Mouse (Mus musculus) limb, embryonic 14.5 days (tissue): ENCODE measurements around the gene Aldob. TPM values are rescaled to one million over a fixed set of nuclear protein-coding genes. Genes with fewer than 3 reads are reported as not detected.
A peak's percentile ranks its signal among the peaks of the same experiment; 100 is the strongest.

Experiments
- ATAC-seq: fragments of 200-750 bp; cut with Nextera tagmentation; 2 replicates; pipeline ENCODE4 v1.8.0; 2017; ENCODE audit warnings: low read depth, moderate number of reproducible peaks, moderate TSS enrichment; ENCODE audit not compliant: low FRiP score
- DNase-seq: peaks from one replicate; pipeline ENCODE4 v3.0.0-alpha.2; 2015; ENCODE audit warnings: low spot score
- H3K27ac ChIP-seq: fragments of 300-500 bp; sonication (generic); replicated peaks from 2 replicates; pipeline ENCODE4 v1.5.1; 2014; ENCODE audit warnings: low read depth, mild to moderate bottlenecking, low read length, moderate library complexity, mixed read lengths
- H3K27me3 ChIP-seq: fragments of 300-500 bp; sonication (generic); 2 replicates; pipeline ENCODE4 v1.6.1; 2014; ENCODE audit warnings: low read length, mixed read lengths; ENCODE audit not compliant: control insufficient read depth, insufficient read depth
- H3K36me3 ChIP-seq: fragments of 300-500 bp; sonication (generic); 2 replicates; pipeline ENCODE4 v1.6.1; 2014; ENCODE audit warnings: mild to moderate bottlenecking, low read length, moderate library complexity, mixed read lengths; ENCODE audit not compliant: control insufficient read depth, insufficient read depth
- H3K4me1 ChIP-seq: fragments of 300-500 bp; sonication (generic); 2 replicates; pipeline ENCODE4 v1.6.1; 2014; ENCODE audit warnings: antibody characterized with exemption, low read length, mixed read lengths; ENCODE audit not compliant: control insufficient read depth, insufficient read depth
- H3K4me2 ChIP-seq: fragments of 300-500 bp; sonication (generic); replicated peaks from 2 replicates; pipeline ENCODE4 v1.6.1; 2014; ENCODE audit warnings: low read depth, mild to moderate bottlenecking, low read length, moderate library complexity; ENCODE audit not compliant: severe bottlenecking
- H3K4me3 ChIP-seq: fragments of 300-500 bp; sonication (generic); replicated peaks from 2 replicates; pipeline ENCODE4 v1.5.1; 2014; ENCODE audit warnings: low read length
- H3K9ac ChIP-seq: fragments of 300-500 bp; sonication (generic); 2 replicates; pipeline ENCODE4 v1.6.1; 2014; ENCODE audit warnings: mild to moderate bottlenecking, low read depth, low read length, moderate library complexity; ENCODE audit not compliant: severe bottlenecking
- H3K9me3 ChIP-seq: fragments of 300-500 bp; sonication (generic); 2 replicates; pipeline ENCODE4 v1.6.1; 2016; ENCODE audit warnings: low read length; ENCODE audit not compliant: control insufficient read depth
- POLR2A ChIP-seq: fragments of 200-500 bp; IDR thresholded peaks from 2 replicates; pipeline ENCODE4 v1.8.0; 2012; ENCODE audit warnings: inconsistent platforms, mild to moderate bottlenecking, moderate library complexity, borderline replicate concordance; ENCODE audit not compliant: insufficient read depth, insufficient read length; ENCODE audit errors: extremely low read depth
- WGBS: fragments of 180-500 bp; shearing (Covaris S2); extraction: QIAGEN DNeasy Blood & Tissue Kit; methylation state at CpG from one replicate; pipeline ENCODE4 v1.1.7; 2014; 5-methylcytosine and 5-hydroxymethylcytosine counted together
- polyA plus RNA-seq, 2 experiments: library from polyadenylated mRNA; depleted of rRNA in 1 of 2; stranded (reverse) in 1 of 2; unstranded in 1 of 2; fragments of >200 nt; fragmentation: Nextera tagmentation in 1 of 2; extraction: Ambion mirVana in 1 of 2; gene quantifications; 2 replicates each; pipeline versions ENCODE4 v1.2.1 to v1.2.3; 2012 to 2014

Aldob gene
- polyA plus RNA-seq, 2 experiments = 0.25 TPM; not detected in 1

DNA sequence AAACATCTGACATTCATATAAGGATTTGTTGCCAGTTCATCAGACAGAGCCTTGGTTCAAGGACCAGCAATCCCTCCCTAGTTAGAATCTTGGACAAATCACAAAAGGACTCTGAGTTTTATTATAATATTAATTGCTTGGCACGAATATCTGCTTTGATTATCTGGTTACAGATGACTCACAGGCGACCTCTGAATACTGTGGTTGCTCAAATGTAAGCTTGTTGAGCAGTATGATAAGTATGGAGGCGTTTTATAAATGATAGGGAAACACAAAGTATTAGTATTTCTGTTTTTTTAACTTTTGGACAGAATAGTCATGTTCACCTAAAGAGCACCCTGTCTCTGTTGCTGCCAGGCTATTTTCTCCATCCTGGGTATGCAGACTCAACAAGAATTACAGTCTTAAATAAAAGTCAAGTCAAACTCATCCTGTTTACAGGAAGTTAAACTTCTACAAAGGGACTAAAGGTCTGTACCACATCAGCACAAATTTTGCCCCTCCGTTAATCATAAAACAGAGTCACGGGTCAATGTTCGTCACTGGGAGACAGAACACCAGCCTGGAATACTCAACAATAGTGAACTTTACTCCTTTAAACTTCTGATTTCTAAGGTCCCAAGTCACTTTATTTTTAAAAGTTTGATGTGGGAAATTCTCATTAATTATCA is 2.3 kb downstream of the Aldob start:
- Histone ChIP-seq H3K27me3 (no peaks in the 10 kb centered on the region), H3K4me2 (no peak overlapping the region), H3K36me3 (no peaks in the 10 kb centered on the region), H3K27ac (no peak overlapping the region), H3K4me1 (no peaks in the 10 kb centered on the region), H3K9ac (no peak overlapping the region), H3K4me3 (no peak overlapping the region), H3K9me3 (no peaks in the 10 kb centered on the region)
- no peak for ATAC-seq
- whole genome bisulfite sequencing = 70% methylated on average over 6 of the region's 6 CpGs
- no peak for DNase-seq
- no peak for TF ChIP-seq POLR2A

DNA sequence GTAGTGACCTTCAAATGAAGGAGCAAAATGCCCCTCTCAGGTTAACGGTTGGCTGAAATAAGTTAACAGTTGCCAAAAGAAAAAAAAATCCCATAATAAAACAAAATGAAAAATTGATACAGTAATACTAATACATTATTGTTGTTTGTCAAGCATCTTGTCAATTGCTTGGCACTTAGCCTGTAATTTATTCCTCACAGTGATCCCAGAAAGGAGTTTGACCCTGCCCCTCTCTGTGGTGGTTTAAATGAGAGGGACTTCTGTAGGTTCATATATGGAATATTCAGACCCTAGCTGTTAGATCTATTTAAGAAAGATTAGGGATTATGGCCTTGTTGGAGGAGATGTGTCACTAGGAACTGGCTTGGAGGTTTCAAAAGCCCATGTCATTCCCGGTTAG is 3.3 kb downstream of the Aldob start:
- no peaks in the 10 kb centered on the region for H3K4me1 ChIP-seq
- no peaks in the 10 kb centered on the region for H3K9me3 ChIP-seq
- H3K4me2 ChIP-seq = no peak overlapping the region
- 89% methylated on average over 2 of the region's 2 CpGs for WGBS
- H3K9ac ChIP-seq = no peak overlapping the region
- H3K27me3 ChIP-seq = no peaks in the 10 kb centered on the region
- ATAC-seq = no peak
- no peak for DNase-seq
- no peak for TF ChIP-seq POLR2A
- H3K36me3 ChIP-seq = no peaks in the 10 kb centered on the region
- no peak overlapping the region for H3K27ac ChIP-seq
- H3K4me3 ChIP-seq = no peak overlapping the region

GRCm38 (mm10) chr4:49540966-49541365 is 8.4 kb downstream of the Aldob start:
- H3K36me3 ChIP-seq = no peaks in the 10 kb centered on the region
- H3K9ac ChIP-seq = no peak overlapping the region
- no peak for TF ChIP-seq POLR2A
- no peak overlapping the region for H3K27ac ChIP-seq
- no peak for ATAC-seq
- no peak for DNase-seq
- H3K4me3 ChIP-seq = no peak overlapping the region
- H3K4me2 ChIP-seq = no peak overlapping the region
- no peaks in the 10 kb centered on the region for H3K9me3 ChIP-seq
- H3K27me3 ChIP-seq = no peaks in the 10 kb centered on the region
- H3K4me1 ChIP-seq = no peaks in the 10 kb centered on the region
- 65% methylated on average over 3 of the region's 3 CpGs for WGBS

DNA sequence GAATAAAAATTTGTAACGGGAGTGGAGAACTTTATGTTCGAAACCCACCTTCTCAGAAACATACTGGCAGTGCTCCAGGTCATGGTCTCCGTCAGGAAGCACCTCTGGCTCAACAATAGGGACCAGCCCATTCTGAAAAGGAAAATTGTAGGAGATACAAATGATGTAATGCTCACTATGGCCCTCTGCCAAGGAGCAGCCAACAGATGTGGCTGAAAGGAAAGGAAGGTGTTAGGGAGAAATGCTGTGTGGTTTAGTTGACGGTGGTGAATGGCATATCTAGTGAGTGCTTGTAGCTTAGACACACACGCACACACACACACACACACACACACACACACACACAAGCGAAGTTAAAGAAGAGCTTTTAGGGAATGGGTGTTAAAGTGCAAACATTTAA is 9.7 kb downstream of the Aldob start:
- Histone ChIP-seq H3K4me2 (no peak overlapping the region), H3K27ac (no peak overlapping the region), H3K9me3 (no peaks in the 10 kb centered on the region), H3K4me1 (no peaks in the 10 kb centered on the region), H3K4me3 (no peak overlapping the region), H3K36me3 (no peaks in the 10 kb centered on the region), H3K9ac (no peak overlapping the region), H3K27me3 (no peaks in the 10 kb centered on the region)
- ATAC-seq (no peak), DNase-seq (peak; percentile 36)
- 52% methylated on average over 6 of the region's 6 CpGs for WGBS
- TF ChIP-seq POLR2A = no peak

GRCm38 (mm10) chr4:49536671-49537070 is 12.7 kb downstream of the Aldob start:
- DNase-seq = no peak
- no peaks in the 10 kb centered on the region for H3K27me3 ChIP-seq
- H3K4me1 ChIP-seq = no peaks in the 10 kb centered on the region
- no peak overlapping the region for H3K4me3 ChIP-seq
- TF ChIP-seq POLR2A = no peak
- no peaks in the 10 kb centered on the region for H3K9me3 ChIP-seq
- H3K9ac ChIP-seq = no peak overlapping the region
- WGBS = 79% methylated on average over 4 of the region's 4 CpGs
- no peak for ATAC-seq
- H3K4me2 ChIP-seq = no peak overlapping the region
- H3K36me3 ChIP-seq = no peaks in the 10 kb centered on the region
- no peak overlapping the region for H3K27ac ChIP-seq

DNA sequence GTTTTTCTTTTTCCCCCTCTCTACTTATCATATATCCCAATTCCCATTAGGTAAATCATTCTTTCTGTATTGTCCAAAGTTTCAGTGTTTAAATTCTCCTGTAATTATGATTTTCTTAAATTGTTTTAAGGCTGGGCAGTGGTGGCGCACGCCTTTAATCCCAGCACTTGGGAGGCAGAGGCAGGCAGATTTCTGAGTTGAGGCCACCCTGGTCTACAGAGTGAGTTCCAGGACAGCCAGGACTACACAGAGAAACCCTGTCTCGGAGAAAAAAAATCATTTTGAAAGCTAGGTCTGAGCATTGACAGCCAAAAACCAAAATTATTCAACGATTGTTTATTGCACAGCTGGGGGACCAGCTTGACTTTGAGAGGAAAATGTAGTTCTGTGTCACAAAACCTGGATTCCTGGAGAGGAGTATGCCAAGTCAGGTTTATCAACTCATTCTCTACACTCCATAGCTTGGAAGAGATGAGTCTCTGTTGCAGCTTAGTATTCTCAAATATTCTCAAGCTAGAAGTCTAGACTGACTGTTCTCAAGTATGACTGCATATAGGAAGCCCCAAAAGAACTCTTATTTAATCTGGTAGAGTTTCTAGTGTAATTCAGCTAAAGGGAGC is 13.6 kb downstream of the Aldob start:
- DNase-seq = no peak
- no peak overlapping the region for H3K4me3 ChIP-seq
- 91% methylated on average over 4 of the region's 4 CpGs for WGBS
- no peak overlapping the region for H3K27ac ChIP-seq
- no peaks in the 10 kb centered on the region for H3K27me3 ChIP-seq
- no peak overlapping the region for H3K9ac ChIP-seq
- H3K36me3 ChIP-seq = peaks cover 5% of the 10 kb centered on the region
- no peaks in the 10 kb centered on the region for H3K4me1 ChIP-seq
- H3K4me2 ChIP-seq = no peak overlapping the region
- no peak for TF ChIP-seq POLR2A
- no peak for ATAC-seq
- H3K9me3 ChIP-seq = no peaks in the 10 kb centered on the region
